Mouse (Mus musculus): ENCODE results near the gene Gpr55. TPM values are rescaled to one million over a fixed set of nuclear protein-coding genes. Genes with fewer than 3 reads are reported as not detected.

Gpr55 gene
- total RNA-seq, 2 experiments from 2014 or later = not detected

- DNase-seq (ENCODE audit: low spot score) = no peak
Measured at GRCm38 (mm10) chr1:85916830-85917450, 43.9 kb downstream of the Gpr55 start.

GRCm38 (mm10) chr1:85915890-85916289 lies 44.9 kb downstream of the Gpr55 start:
- no peak for DNase-seq (ENCODE audit: low spot score)

GRCm38 (mm10) chr1:85913078-85913755 lies 47.6 kb downstream of the Gpr55 start:
- no peak for DNase-seq (ENCODE audit: low spot score)

- no peak for DNase-seq (ENCODE audit: low spot score)
Measured at GRCm38 (mm10) chr1:85908754-85909590, 51.8 kb downstream of the Gpr55 start.

GRCm38 (mm10) chr1:85906892-85907291 lies 53.9 kb downstream of the Gpr55 start:
- no peak for DNase-seq (ENCODE audit: low spot score)

- DNase-seq (ENCODE audit: low spot score) = peak; percentile 25
Measured at GRCm38 (mm10) chr1:85902108-85902561, 58.7 kb downstream of the Gpr55 start.

- no peak for DNase-seq (ENCODE audit: low spot score)
Measured at GRCm38 (mm10) chr1:85901516-85902107, 59.2 kb downstream of the Gpr55 start.

- DNase-seq (ENCODE audit: low spot score) = no peak
Measured at GRCm38 (mm10) chr1:85900521-85901333, 60.1 kb downstream of the Gpr55 start.

- no peak for DNase-seq (ENCODE audit: low spot score)
Measured at GRCm38 (mm10) chr1:85899388-85899761, 61.4 kb downstream of the Gpr55 start.

GRCm38 (mm10) chr1:85898761-85899387 lies 61.9 kb downstream of the Gpr55 start:
- no peak for DNase-seq (ENCODE audit: low spot score)

GRCm38 (mm10) chr1:85897901-85898760 lies 62.7 kb downstream of the Gpr55 start:
- DNase-seq (ENCODE audit: low spot score) = no peak

- no peak for DNase-seq (ENCODE audit: low spot score)
Measured at GRCm38 (mm10) chr1:85896781-85897700, 63.8 kb downstream of the Gpr55 start.

GRCm38 (mm10) chr1:85896110-85896509 lies 64.7 kb downstream of the Gpr55 start:
- no peak for DNase-seq (ENCODE audit: low spot score)

GRCm38 (mm10) chr1:85895391-85895837 lies 65.4 kb downstream of the Gpr55 start:
- peak; percentile 44 for DNase-seq (ENCODE audit: low spot score)

GRCm38 (mm10) chr1:85894748-85895360 lies 66.0 kb downstream of the Gpr55 start:
- DNase-seq (ENCODE audit: low spot score) = no peak

- DNase-seq (ENCODE audit: low spot score) = peak; percentile 88
Measured at GRCm38 (mm10) chr1:85894231-85894747, 66.5 kb downstream of the Gpr55 start, which contains the start of gene Itm2c. Gene Itm2c, plus strand, starts transcription at chr1:85894281.
